In genomic region chr11:17045806-17046205, GRCm38 (mm10) we compare ENCODE assay signal across 22 mouse cellular contexts. TPM values are rescaled to one million over a fixed set of nuclear protein-coding genes. Genes with fewer than 3 reads are reported as not detected.
A peak's percentile ranks its signal among the peaks of the same experiment; 100 is the strongest.
DNase-seq lines count a peak whose midpoint lies in the region; ATAC-seq lines count a peak whose summit lies in the region.
"Had no signal": no experiment of that assay in that cellular context is flagged by ENCODE, and none has a peak within 500 bp of the region (broad histone marks: within the 10 kb centered on the region; RNA-seq: fewer than 3 reads in every experiment).

No protein-coding gene starts in this region.

- H3K27me3 ChIP-seq in forebrain, embryonic 16.5 days (replicated peaks; ENCODE audit: control insufficient read depth, insufficient read depth, low read length) = no peaks in the 10 kb centered on the region
- no peaks in the 10 kb centered on the region for H3K27me3 ChIP-seq in forebrain, embryonic 13.5 days
- H3K27me3 ChIP-seq: limb, embryonic 12.5 days; liver, embryonic 13.5 days; midbrain, embryonic 15.5 days; neural tube, embryonic 15.5 days had no signal

- no peak overlapping the region for H3K27ac ChIP-seq in forebrain, embryonic 16.5 days (ENCODE audit: low read length)
- no peak overlapping the region for H3K27ac ChIP-seq in forebrain, embryonic 13.5 days
- H3K27ac ChIP-seq: heart, embryonic 10.5 days; kidney, postnatal 0 days; limb, embryonic 12.5 days; liver, embryonic 13.5 days; midbrain, embryonic 15.5 days; neural tube, embryonic 15.5 days had no signal

- ATAC-seq in forebrain, embryonic 16.5 days = peak; percentile 64; the same call in 1 of the 2 replicates
- no peak; the same call in 1 of the 2 replicates for ATAC-seq in forebrain, embryonic 13.5 days
- no peak for ATAC-seq in cerebellum, adult (ENCODE audit: insufficient number of reproducible peaks, low FRiP score, low TSS enrichment)
- ATAC-seq: CD4-positive, CD25-positive, alpha-beta regulatory T cell, adult 4 months; midbrain, embryonic 15.5 days had no signal

- WGBS in forebrain, embryonic 16.5 days = 86% methylated on average over 2 of the region's 2 CpGs
- 96% methylated on average over 2 of the region's 2 CpGs for WGBS in forebrain, embryonic 13.5 days

- no peaks in the 10 kb centered on the region for H3K36me3 ChIP-seq in forebrain, embryonic 16.5 days (ENCODE audit: control insufficient read depth, insufficient read depth)
- no peaks in the 10 kb centered on the region for H3K36me3 ChIP-seq in forebrain, embryonic 13.5 days (ENCODE audit: poor library complexity, severe bottlenecking)
- H3K36me3 ChIP-seq: heart, embryonic 10.5 days; limb, embryonic 12.5 days; liver, embryonic 13.5 days; midbrain, embryonic 15.5 days; neural tube, embryonic 15.5 days had no signal

- intact Hi-C loops in left cerebral cortex, postnatal 36 days (cut with DNase I) = no loop called here

- no peak overlapping the region for H3K9ac ChIP-seq in forebrain, embryonic 16.5 days (replicated peaks; ENCODE audit: low read depth, low read length)
- no peak overlapping the region for H3K9ac ChIP-seq in forebrain, embryonic 13.5 days
- H3K9ac ChIP-seq: limb, embryonic 12.5 days; liver, embryonic 13.5 days; lung, embryonic 14.5 days; midbrain, embryonic 15.5 days; neural tube, embryonic 15.5 days had no signal

- no peak overlapping the region for H3K4me2 ChIP-seq in forebrain, embryonic 16.5 days (ENCODE audit: low read length)
- no peak overlapping the region for H3K4me2 ChIP-seq in forebrain, embryonic 13.5 days
- H3K4me2 ChIP-seq: limb, embryonic 12.5 days; liver, embryonic 13.5 days; lung, embryonic 14.5 days; midbrain, embryonic 15.5 days; neural tube, embryonic 15.5 days had no signal

- no peaks in the 10 kb centered on the region for H3K4me1 ChIP-seq in forebrain, embryonic 16.5 days (replicated peaks; ENCODE audit: control insufficient read depth, insufficient read depth, low read length)
- no peaks in the 10 kb centered on the region for H3K4me1 ChIP-seq in forebrain, embryonic 13.5 days
- H3K4me1 ChIP-seq: heart, embryonic 10.5 days; limb, embryonic 12.5 days; liver, embryonic 13.5 days had no signal

- no peak overlapping the region for H3K4me3 ChIP-seq in forebrain, embryonic 16.5 days (replicated peaks; ENCODE audit: low read length)
- H3K4me3 ChIP-seq in forebrain, embryonic 13.5 days = no peak overlapping the region
- H3K4me3 ChIP-seq: erythroblast, embryonic 14.5 days; heart, embryonic 10.5 days; limb, embryonic 12.5 days; liver, embryonic 13.5 days; midbrain, embryonic 15.5 days; neural tube, embryonic 15.5 days had no signal

- peak; percentile 39 for DNase-seq in right cerebral cortex, adult 18-20 months
- no peak for DNase-seq in right cerebral cortex, postnatal 14 days
- DNase-seq in left cerebral cortex, postnatal 36 days (ENCODE audit: low spot score in 2 of 2) = peak; percentile 33
- DNase-seq in gastrocnemius, postnatal 25 days = no peak
- no peak for DNase-seq in T-cell, adult 2 months (ENCODE audit: low spot score)
- DNase-seq: adrenal gland, postnatal 14 days; cerebellum, adult 9-10 months; kidney, adult 18-20 months; liver, embryonic 13.5 days; lung, embryonic 14.5 days; lung, postnatal 36 days; thymus, postnatal 4 days had no signal

- H3K9me3 ChIP-seq in forebrain, embryonic 16.5 days (ENCODE audit: control insufficient read depth, low read length) = no peaks in the 10 kb centered on the region
- no peaks in the 10 kb centered on the region for H3K9me3 ChIP-seq in forebrain, embryonic 13.5 days (replicated peaks)
- H3K9me3 ChIP-seq: heart, embryonic 10.5 days; limb, embryonic 12.5 days; liver, embryonic 13.5 days; midbrain, embryonic 15.5 days; neural tube, embryonic 15.5 days had no signal

RNA-seq across cellular contexts. Expression of gene Cnrip1, which starts 5.6 kb away (rescaled TPM):
- 133 and 160 TPM in 2 replicates for polyA plus RNA-seq in forebrain, embryonic 16.5 days (2015; fragmentation: Nextera tagmentation; extraction: Ambion mirVana)
- 63.7 and 75.7 TPM in 2 replicates for polyA plus RNA-seq in forebrain, embryonic 13.5 days (2015; fragmentation: Nextera tagmentation; extraction: Ambion mirVana)
- total RNA-seq in left cerebral cortex, postnatal 36 days (2021) = 100 to 1,000 TPM in 1 of 2 experiments, 10 to 100 TPM in 1; 99.5 to 105 TPM
- 1 to 10 TPM; 4.3 to 5.1 TPM for total RNA-seq in gastrocnemius, postnatal 25 days (2021)
- polyA plus RNA-seq: erythroblast, embryonic 14.5 days had no signal

RNA-seq across cellular contexts. Expression of gene Plek, which starts 6.4 kb away (rescaled TPM):
- 3.2 and 3.3 TPM in 2 replicates for polyA plus RNA-seq in forebrain, embryonic 16.5 days (2015; fragmentation: Nextera tagmentation; extraction: Ambion mirVana)
- polyA plus RNA-seq in forebrain, embryonic 13.5 days (2015; fragmentation: Nextera tagmentation; extraction: Ambion mirVana) = 2.0 and 2.6 TPM in 2 replicates
- total RNA-seq in left cerebral cortex, postnatal 36 days (2021) = 1 to 10 TPM; 6.0 to 7.6 TPM
- total RNA-seq in gastrocnemius, postnatal 25 days (2021) = 1 to 10 TPM; 1.3 to 1.5 TPM

Comparison
In these comparisons a context has a peak if more than half of its experiments do, and no peak if none do; other contexts are left out.
1. DNase-seq: peak in right cerebral cortex, adult 18-20 months (single experiment) and left cerebral cortex, postnatal 36 days (2 of 2); none in right cerebral cortex, postnatal 14 days (single experiment), gastrocnemius, postnatal 25 days (single experiment) and T-cell, adult 2 months (single experiment).
2. RNA of gene Cnrip1, which starts 5.6 kb away (total RNA-seq): 99.5 to 105 TPM in left cerebral cortex, postnatal 36 days; 4.3 to 5.1 TPM in gastrocnemius, postnatal 25 days; every median in the first group is over 10 times any median in the second.